Mouse (Mus musculus): ENCODE data around the gene Xrcc2. TPM values are rescaled to one million over a fixed set of nuclear protein-coding genes. Genes with fewer than 3 reads are reported as not detected.
A peak's percentile ranks its signal among the peaks of the same experiment; 100 is the strongest.
"Not testable (repeated sequence)": the region's sequence is repeated elsewhere in the genome, so short reads cannot be mapped to it uniquely, and the experiment has no call there.

The Xrcc2 gene
- polyA plus RNA-seq (2012; rRNA removed), result 1.9 and 2.3 TPM in 2 replicates

GRCm38 (mm10) chr5:25705567-25706349, at the start of gene Xrcc2:
Xrcc2 (minus strand) TSS chr5:25705825.
- 9% methylated on average over 51 of the region's 51 CpGs for WGBS
- peak; percentile 80 for DNase-seq (ENCODE audit: low read depth, low spot score)

GRCm38 (mm10) chr5:25754236-25754766, 48.7 kb upstream of the Xrcc2 start:
- DNase-seq (ENCODE audit: low read depth, low spot score), result no peak
- WGBS, result 14% methylated on average over 2 of the region's 2 CpGs

GRCm38 (mm10) chr5:25753556-25754235, 48.1 kb upstream of the Xrcc2 start:
- no peak for DNase-seq (ENCODE audit: low read depth, low spot score)
- WGBS, result 54% methylated on average over 8 of the region's 8 CpGs

- no peak for DNase-seq (ENCODE audit: low read depth, low spot score)
- WGBS, result 78% methylated on average over 5 of the region's 5 CpGs
Measured at GRCm38 (mm10) chr5:25752862-25753261, 47.2 kb upstream of the Xrcc2 start.

- DNase-seq (ENCODE audit: low read depth, low spot score), result no peak
Measured at GRCm38 (mm10) chr5:25751552-25751951, 45.9 kb upstream of the Xrcc2 start.

- no peak for DNase-seq (ENCODE audit: low read depth, low spot score)
- 66% methylated on average over 3 of the region's 3 CpGs for WGBS
Measured at GRCm38 (mm10) chr5:25748613-25749012, 43.0 kb upstream of the Xrcc2 start.

GRCm38 (mm10) chr5:25747904-25748303, 42.3 kb upstream of the Xrcc2 start:
- no peak for DNase-seq (ENCODE audit: low read depth, low spot score)

GRCm38 (mm10) chr5:25738902-25739301, 33.3 kb upstream of the Xrcc2 start:
- DNase-seq (ENCODE audit: low read depth, low spot score), result not testable (repeated sequence)
- WGBS, result 91% methylated on average over 1 of the region's 1 CpGs

- DNase-seq (ENCODE audit: low read depth, low spot score), result no peak
- WGBS, result 59% methylated on average over 3 of the region's 3 CpGs
Measured at GRCm38 (mm10) chr5:25738448-25738847, 32.8 kb upstream of the Xrcc2 start.

- no peak for DNase-seq (ENCODE audit: low read depth, low spot score)
- 71% methylated on average over 2 of the region's 2 CpGs for WGBS
Measured at GRCm38 (mm10) chr5:25735861-25736260, 30.2 kb upstream of the Xrcc2 start.

- peak; percentile 18 for DNase-seq (ENCODE audit: low read depth, low spot score)
- 9% methylated on average over 1 of the region's 1 CpGs for WGBS
Measured at GRCm38 (mm10) chr5:25734318-25734717, 28.7 kb upstream of the Xrcc2 start.

- 16% methylated on average over 1 of the region's 1 CpGs for WGBS
- no peak for DNase-seq (ENCODE audit: low read depth, low spot score)
Measured at GRCm38 (mm10) chr5:25724134-25724675, 18.6 kb upstream of the Xrcc2 start.

GRCm38 (mm10) chr5:25723016-25723415, 17.4 kb upstream of the Xrcc2 start:
- 73% methylated on average over 2 of the region's 2 CpGs for WGBS
- DNase-seq (ENCODE audit: low read depth, low spot score), result no peak

GRCm38 (mm10) chr5:25719390-25719789, 13.8 kb upstream of the Xrcc2 start:
- 86% methylated on average over 4 of the region's 4 CpGs for WGBS
- no peak for DNase-seq (ENCODE audit: low read depth, low spot score)

- 93% methylated on average over 4 of the region's 4 CpGs for WGBS
- DNase-seq (ENCODE audit: low read depth, low spot score), result not testable (repeated sequence)
Measured at GRCm38 (mm10) chr5:25713001-25713706, 7.5 kb upstream of the Xrcc2 start.

- 17% methylated on average over 19 of the region's 19 CpGs for WGBS
- no peak for DNase-seq (ENCODE audit: low read depth, low spot score)
Measured at GRCm38 (mm10) chr5:25704702-25705566, 691 bp downstream of the Xrcc2 start.

GRCm38 (mm10) chr5:25697941-25698340, 7.7 kb downstream of the Xrcc2 start:
- 90% methylated on average over 7 of the region's 7 CpGs for WGBS
- DNase-seq (ENCODE audit: low read depth, low spot score), result no peak

GRCm38 (mm10) chr5:25696256-25696655, 9.4 kb downstream of the Xrcc2 start:
- no peak for DNase-seq (ENCODE audit: low read depth, low spot score)
- 73% methylated on average over 7 of the region's 7 CpGs for WGBS

- no peak for DNase-seq (ENCODE audit: low read depth, low spot score)
- WGBS, result 75% methylated on average over 6 of the region's 6 CpGs
Measured at GRCm38 (mm10) chr5:25695786-25696185, 9.8 kb downstream of the Xrcc2 start.
